In the genomic region with DNA sequence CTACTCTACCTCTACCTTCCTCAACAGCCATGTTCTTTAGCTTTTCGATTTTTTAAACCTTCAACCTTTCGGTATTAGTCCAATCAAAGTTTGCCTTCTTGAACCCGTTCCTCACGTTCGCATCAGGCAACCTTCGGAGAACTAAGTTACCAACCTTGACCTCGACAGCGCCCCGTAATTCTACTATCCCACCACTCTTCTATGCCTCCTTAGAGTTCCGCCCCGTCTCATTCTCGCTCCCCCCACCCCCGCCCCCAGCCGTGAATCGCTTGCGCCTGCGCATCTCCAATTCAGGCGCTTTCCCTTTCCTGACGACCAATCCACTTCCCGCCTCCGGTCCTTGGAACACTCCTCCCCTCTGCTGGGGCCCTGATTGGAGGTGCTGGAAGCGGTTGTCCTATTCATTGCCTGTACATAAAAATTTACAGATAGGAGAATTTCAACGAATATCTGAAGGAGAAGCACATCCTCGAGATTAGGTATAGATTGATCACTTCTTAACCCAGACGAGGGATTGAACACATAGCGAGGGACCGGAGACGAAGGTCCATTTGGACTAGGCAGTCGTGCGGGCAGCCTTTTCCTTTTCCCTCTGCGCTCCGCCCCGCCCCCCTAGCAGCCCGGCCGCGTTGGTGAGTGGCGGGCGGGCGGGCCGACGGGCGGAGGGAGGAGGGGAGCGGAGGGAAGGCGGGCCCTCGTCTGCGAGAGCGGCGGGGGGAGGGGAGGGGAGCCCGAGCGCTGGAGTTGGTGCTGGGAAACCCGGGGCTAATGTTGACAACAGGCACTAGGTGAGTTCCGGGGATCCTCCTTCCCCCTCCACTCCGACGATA, we compare ENCODE assay signal across 8 mouse cellular contexts. TPM values are rescaled to one million over a fixed set of nuclear protein-coding genes. Genes with fewer than 3 reads are reported as not detected.
DNase-seq lines count a peak whose midpoint lies in the region; ATAC-seq and TF ChIP-seq lines count a peak whose summit lies in the region.

TSS of gene Upf2 (plus strand) at position 704 of the 830 bp plus-strand sequence.

- H3K27me3 ChIP-seq in CH12.LX (replicated peaks) = no peaks in the 10 kb centered on the region
- H3K27me3 ChIP-seq in forebrain, embryonic 11.5 days (ENCODE audit: control insufficient read depth, insufficient read depth, low read length) = no peaks in the 10 kb centered on the region
- no peaks in the 10 kb centered on the region for H3K27me3 ChIP-seq in heart, embryonic 16.5 days (ENCODE audit: control insufficient read depth, insufficient read depth, low read length)
- H3K27me3 ChIP-seq in liver, embryonic 15.5 days = no peaks in the 10 kb centered on the region
- no peaks in the 10 kb centered on the region for H3K27me3 ChIP-seq in neural tube, embryonic 12.5 days (replicated peaks)

- dilution Hi-C loops in CH12.LX (cut with MboI; ENCODE audit: extremely low pct_ligation_motif_present, extremely low pct_unique_long_range_greater_than_20kb, low sequenced_read_pairs) = no loop called here

- peak within 1 kb of the TSS; percentile 43 for H3K27ac ChIP-seq in CH12.LX (ENCODE audit: insufficient read depth, low read depth)
- H3K27ac ChIP-seq in forebrain, embryonic 11.5 days (ENCODE audit: low read depth, low read length) = peak within 1 kb of the TSS; percentile 71
- H3K27ac ChIP-seq in heart, embryonic 16.5 days (ENCODE audit: low read length) = peak within 1 kb of the TSS; percentile 92
- peak within 1 kb of the TSS; percentile 90 for H3K27ac ChIP-seq in liver, embryonic 15.5 days (replicated peaks)
- H3K27ac ChIP-seq in neural tube, embryonic 12.5 days = peak within 1 kb of the TSS; percentile 50

- H3K36me3 ChIP-seq in CH12.LX (replicated peaks in 1 of 2; ENCODE audit: control insufficient read depth in 1 of 2, insufficient read depth in 1 of 2, low read length in 1 of 2) = peaks cover 0 to 7% of the 10 kb centered on the region in 2 experiments
- no peaks in the 10 kb centered on the region for H3K36me3 ChIP-seq in forebrain, embryonic 11.5 days (ENCODE audit: control insufficient read depth, insufficient read depth, low read length)
- H3K36me3 ChIP-seq in heart, embryonic 16.5 days (ENCODE audit: control insufficient read depth, insufficient read depth) = no peaks in the 10 kb centered on the region
- H3K36me3 ChIP-seq in liver, embryonic 15.5 days (replicated peaks) = no peaks in the 10 kb centered on the region
- no peaks in the 10 kb centered on the region for H3K36me3 ChIP-seq in neural tube, embryonic 12.5 days

- TF ChIP-seq CTCF in CH12.LX (conservative IDR thresholded peaks at IDR 0.05 in 1 of 2, IDR thresholded peaks at IDR 0.05 in 1 of 2; ENCODE audit: low read depth in 2 of 2, low read length in 2 of 2) = peak in 1 of 2 experiments; percentile 34; a peak in 1 of 4 replicates

- no peak for TF ChIP-seq RAD21 in CH12.LX (IDR thresholded peaks at IDR 0.05; ENCODE audit: low read depth, low read length)

- peak; percentile 98 for DNase-seq in CH12.LX (ENCODE audit: extremely low read depth)
- peak; percentile 94 for DNase-seq in c-Kit-positive CD71-positive TER-119-negative erythroid progenitor cells, embryonic 14.5 days (ENCODE audit: low read depth)
- peak; percentile 97 for DNase-seq in forebrain, embryonic 11.5 days (ENCODE audit: low spot score)
- peak; percentile 97 to 99 for DNase-seq in kidney, postnatal 36 days
- DNase-seq in telencephalon, adult 2 months (ENCODE audit: low read depth, low spot score) = peak; percentile 96

- ATAC-seq in forebrain, embryonic 11.5 days (replicated peaks; ENCODE audit: low FRiP score) = peak; percentile 96
- peak; percentile 95 for ATAC-seq in heart, embryonic 16.5 days (replicated peaks; ENCODE audit: extremely low read depth, insufficient read depth, low FRiP score)
- ATAC-seq in liver, embryonic 15.5 days (ENCODE audit: insufficient read depth) = peak; percentile 95
- peak; percentile 95 for ATAC-seq in neural tube, embryonic 12.5 days (ENCODE audit: low FRiP score, low read depth)

- H3K9ac ChIP-seq in CH12.LX (ENCODE audit: insufficient read depth, low read depth) = peak within 1 kb of the TSS; percentile 99
- peak within 1 kb of the TSS; percentile 88 for H3K9ac ChIP-seq in forebrain, embryonic 11.5 days (ENCODE audit: low read length)
- H3K9ac ChIP-seq in heart, embryonic 16.5 days (ENCODE audit: low read length) = peak within 1 kb of the TSS; percentile 98
- H3K9ac ChIP-seq in liver, embryonic 15.5 days = peak within 1 kb of the TSS; percentile 97
- peak within 1 kb of the TSS; percentile 94 for H3K9ac ChIP-seq in neural tube, embryonic 12.5 days

- TF ChIP-seq EP300 in CH12.LX (IDR thresholded peaks at IDR 0.05; ENCODE audit: low read length) = no peak

- H3K9me3 ChIP-seq in CH12.LX (replicated peaks; ENCODE audit: low read length) = no peaks in the 10 kb centered on the region
- no peaks in the 10 kb centered on the region for H3K9me3 ChIP-seq in forebrain, embryonic 11.5 days (ENCODE audit: control insufficient read depth, low read length)
- H3K9me3 ChIP-seq in heart, embryonic 16.5 days (replicated peaks; ENCODE audit: control insufficient read depth, low read length) = no peaks in the 10 kb centered on the region
- no peaks in the 10 kb centered on the region for H3K9me3 ChIP-seq in liver, embryonic 15.5 days (replicated peaks)
- no peaks in the 10 kb centered on the region for H3K9me3 ChIP-seq in neural tube, embryonic 12.5 days

- H3K4me1 ChIP-seq in CH12.LX (ENCODE audit: control insufficient read depth in 1 of 2, insufficient read depth in 2 of 2) = peaks cover 2 to 23% of the 10 kb centered on the region in 2 experiments; a peak in 1 of 4 replicates
- H3K4me1 ChIP-seq in forebrain, embryonic 11.5 days (replicated peaks; ENCODE audit: control insufficient read depth, insufficient read depth, low read length) = no peaks in the 10 kb centered on the region
- H3K4me1 ChIP-seq in heart, embryonic 16.5 days (ENCODE audit: control insufficient read depth, insufficient read depth, low read length) = peaks cover 9% of the 10 kb centered on the region
- peaks cover 31% of the 10 kb centered on the region for H3K4me1 ChIP-seq in liver, embryonic 15.5 days (replicated peaks)
- H3K4me1 ChIP-seq in neural tube, embryonic 12.5 days = peaks cover 13% of the 10 kb centered on the region

- under 1% methylated on average over 39 of the region's 54 CpGs for WGBS in forebrain, embryonic 11.5 days
- under 1% methylated on average over 46 of the region's 54 CpGs for WGBS in heart, embryonic 16.5 days
- WGBS in liver, embryonic 15.5 days (ENCODE audit: insufficient replicate concordance) = under 1% methylated on average over 52 of the region's 54 CpGs
- under 1% methylated on average over 47 of the region's 54 CpGs for whole genome bisulfite sequencing in neural tube, embryonic 12.5 days

- in situ Hi-C loops in CH12.LX (cut with MboI; ENCODE audit: low pct_ligation_motif_present, low pct_unique_long_range_greater_than_20kb, low sequenced_read_pairs) = no loop called here

- peak within 1 kb of the TSS; percentile 89 for H3K4me2 ChIP-seq in CH12.LX (ENCODE audit: insufficient read depth, low read depth, poor library complexity, severe bottlenecking)
- H3K4me2 ChIP-seq in forebrain, embryonic 11.5 days (ENCODE audit: low read depth, low read length, severe bottlenecking) = peak within 1 kb of the TSS; percentile 78
- peak within 1 kb of the TSS; percentile 96 for H3K4me2 ChIP-seq in heart, embryonic 16.5 days (ENCODE audit: low read depth, low read length)
- H3K4me2 ChIP-seq in liver, embryonic 15.5 days = peak within 1 kb of the TSS; percentile 81
- H3K4me2 ChIP-seq in neural tube, embryonic 12.5 days (replicated peaks) = peak within 1 kb of the TSS; percentile 91

- peak within 1 kb of the TSS; percentile 95 to 97 (median 96) for H3K4me3 ChIP-seq in CH12.LX (replicated peaks in 1 of 3; ENCODE audit: low read depth in 2 of 3, low read length in 2 of 3, poor library complexity in 1 of 3)
- peak within 1 kb of the TSS; percentile 96 for H3K4me3 ChIP-seq in forebrain, embryonic 11.5 days (ENCODE audit: low read depth, low read length)
- H3K4me3 ChIP-seq in heart, embryonic 16.5 days (ENCODE audit: low read length) = peak within 1 kb of the TSS; percentile 100
- peak within 1 kb of the TSS; percentile 100 for H3K4me3 ChIP-seq in liver, embryonic 15.5 days (replicated peaks)
- peak within 1 kb of the TSS; percentile 94 for H3K4me3 ChIP-seq in neural tube, embryonic 12.5 days

- H3K79me2 ChIP-seq in CH12.LX (replicated peaks; ENCODE audit: control insufficient read depth, extremely low read depth, insufficient read depth, poor library complexity, severe bottlenecking) = peaks cover 36% of the 10 kb centered on the region

- TF ChIP-seq POLR2A in CH12.LX (IDR thresholded peaks at IDR 0.05; ENCODE audit: low read depth, low read length) = peak; percentile 87

TF ChIP-seq in CH12.LX, 34 proteins besides CTCF, POLR2A, EP300 and RAD21 (continues in another document):
- TF ChIP-seq JUND (conservative IDR thresholded peaks at IDR 0.05; ENCODE audit: low read depth, low read length) = no peak
- TF ChIP-seq PAX5 (IDR thresholded peaks at IDR 0.05; ENCODE audit: low read length) = no peak
- TF ChIP-seq MEF2A (IDR thresholded peaks at IDR 0.05; ENCODE audit: borderline replicate concordance, low read depth, low read length) = no peak; the same call in 1 of the 2 replicates
- TF ChIP-seq MXI1 (IDR thresholded peaks at IDR 0.05; ENCODE audit: low read depth, low read length) = peak; percentile 68; the same call in 1 of the 2 replicates
- TF ChIP-seq ZMIZ1 (IDR thresholded peaks at IDR 0.05; ENCODE audit: low read depth, low read length) = peak; percentile 83; the same call in 1 of the 2 replicates
- no peak for TF ChIP-seq KAT2A (IDR thresholded peaks at IDR 0.05; ENCODE audit: insufficient replicate concordance, low read length)
- no peak for TF ChIP-seq UBTF (IDR thresholded peaks at IDR 0.05; ENCODE audit: low read depth, low read length)
- no peak for TF ChIP-seq ZC3H11A (IDR thresholded peaks at IDR 0.05; ENCODE audit: low read depth, low read length)
- no peak for TF ChIP-seq SMC3 (IDR thresholded peaks at IDR 0.05; ENCODE audit: low read depth, low read length)
- TF ChIP-seq USF1 (IDR thresholded peaks at IDR 0.05; ENCODE audit: low read depth, low read length) = no peak
- TF ChIP-seq ELF1 (IDR thresholded peaks at IDR 0.05; ENCODE audit: low read depth, low read length) = peak; percentile 80
- no peak for TF ChIP-seq BHLHE40 (IDR thresholded peaks at IDR 0.05; ENCODE audit: low read depth, low read length)
- TF ChIP-seq ETS1 (conservative IDR thresholded peaks at IDR 0.05; ENCODE audit: low read depth, low read length) = no peak
- TF ChIP-seq RCOR1 (conservative IDR thresholded peaks at IDR 0.05; ENCODE audit: low read depth, low read length) = no peak

RNA-seq across cellular contexts. Expression of gene Upf2, which starts in this region (rescaled TPM):
- total RNA-seq in CH12.LX (2012; rRNA removed) (9.3 and 11.7 TPM in 2 replicates), CH12.LX (2014; rRNA removed) (11.8 and 13.4 TPM in 2 replicates)
- polyA plus RNA-seq in CH12.LX (2012; ENCODE audit: insufficient read length, low read depth) = 27.0 and 30.4 TPM in 2 replicates
- 13.5 and 14.2 TPM in 2 replicates for polyA plus RNA-seq in forebrain, embryonic 11.5 days (2014; fragmentation: Nextera tagmentation; extraction: Ambion mirVana)
- 5.8 and 6.1 TPM in 2 replicates for polyA plus RNA-seq in heart, embryonic 16.5 days (2015; fragmentation: Nextera tagmentation; extraction: Ambion mirVana)
- polyA plus RNA-seq in liver, embryonic 15.5 days (2015; fragmentation: Nextera tagmentation; extraction: Ambion mirVana) = 3.7 TPM in 2 replicates
- polyA plus RNA-seq in neural tube, embryonic 12.5 days (2016; fragmentation: Nextera tagmentation; extraction: Ambion mirVana) = 11.3 and 13.1 TPM in 2 replicates

Comparison
In these comparisons a context has a peak if more than half of its experiments do, and no peak if none do; other contexts are left out.
1. Peak in every context shown above with its lines: DNase-seq, ATAC-seq, H3K4me3 ChIP-seq and H3K27ac ChIP-seq.